Mouse (Mus musculus) kidney, adult 2 months (tissue): Measurements from ENCODE around the gene Nek5. TPM values are rescaled to one million over a fixed set of nuclear protein-coding genes. Genes with fewer than 3 reads are reported as not detected.

Experiments used
- DNase-seq: peaks from one replicate; pipeline ENCODE4 v3.0.0; 2021
- H3K27ac ChIP-seq: fragments of 200-500 bp; 2 replicates; pipeline ENCODE4 v1.5.1; 2012; ENCODE audit warnings: low read depth, low read length, control low read depth, inconsistent platforms; ENCODE audit not compliant: insufficient read depth
- H3K27me3 ChIP-seq: fragments of 200-500 bp; replicated peaks from 2 replicates; pipeline ENCODE4 v1.6.1; 2012; ENCODE audit warnings: mild to moderate bottlenecking, moderate library complexity, low read length, inconsistent platforms; ENCODE audit not compliant: control insufficient read depth, insufficient read depth
- H3K36me3 ChIP-seq: fragments of 200-500 bp; 2 replicates; pipeline ENCODE4 v1.6.1; 2012; ENCODE audit warnings: mild to moderate bottlenecking, moderate library complexity, low read length, inconsistent platforms; ENCODE audit not compliant: control insufficient read depth, insufficient read depth
- H3K4me1 ChIP-seq: fragments of 200-500 bp; 2 replicates; pipeline ENCODE4 v1.6.1; 2011; ENCODE audit warnings: low read length; ENCODE audit not compliant: control insufficient read depth, insufficient read depth
- H3K4me3 ChIP-seq: fragments of 200-500 bp; 2 replicates; pipeline ENCODE4 v1.5.1; 2011; ENCODE audit warnings: mild to moderate bottlenecking, low read depth, low read length, control low read depth; ENCODE audit not compliant: insufficient read depth
- CTCF ChIP-seq: fragments of 200-500 bp; conservative IDR thresholded peaks from 2 replicates; pipeline ENCODE4 v1.5.1; 2011; ENCODE audit warnings: low read depth, mild to moderate bottlenecking, control low read depth, low read length, moderate library complexity, mixed read lengths; ENCODE audit not compliant: insufficient read depth, insufficient read length
- POLR2A ChIP-seq: fragments of 200-500 bp; IDR thresholded peaks from one replicate; pipeline ENCODE4 v1.6.1; 2011; ENCODE audit warnings: low read depth, low read length, control low read depth
- WGBS: fragments of 180-500 bp; shearing (Covaris S2); methylation state at CpG from one replicate; pipeline ENCODE4 v1.1.7; 2018; 5-methylcytosine and 5-hydroxymethylcytosine counted together
- polyA plus RNA-seq: library from polyadenylated mRNA; depleted of rRNA; stranded (reverse); fragments of >200 nt; gene quantifications from 2 replicates; pipeline ENCODE4 v1.2.3, GENCODE M21; 2012

Gene Nek5
- polyA plus RNA-seq, 1 experiment: 0.59 TPM

- no peak overlapping the region for H3K4me3 ChIP-seq
- no peaks in the 10 kb centered on the region for H3K27me3 ChIP-seq
- DNase-seq: no peak
- 61% methylated on average over 3 of the region's 3 CpGs for WGBS
- H3K4me1 ChIP-seq: no peaks in the 10 kb centered on the region
- TF ChIP-seq POLR2A (no peak), CTCF (no peak)
- H3K27ac ChIP-seq: no peak overlapping the region
- H3K36me3 ChIP-seq: no peaks in the 10 kb centered on the region
Measured at GRCm38 (mm10) chr8:22056850-22057249, 68.0 kb downstream of the Nek5 start.

GRCm38 (mm10) chr8:22055492-22055877, 69.4 kb downstream of the Nek5 start:
- no peak for DNase-seq
- H3K4me3 ChIP-seq: no peak overlapping the region
- no peak overlapping the region for H3K27ac ChIP-seq
- no peaks in the 10 kb centered on the region for H3K36me3 ChIP-seq
- no peaks in the 10 kb centered on the region for H3K4me1 ChIP-seq
- TF ChIP-seq POLR2A (no peak), CTCF (no peak)
- no peaks in the 10 kb centered on the region for H3K27me3 ChIP-seq
- WGBS: 86% methylated on average over 2 of the region's 2 CpGs

- H3K36me3 ChIP-seq: no peaks in the 10 kb centered on the region
- 73% methylated on average over 12 of the region's 12 CpGs for WGBS
- H3K27me3 ChIP-seq: no peaks in the 10 kb centered on the region
- no peak for TF ChIP-seq CTCF
- TF ChIP-seq POLR2A: no peak
- no peaks in the 10 kb centered on the region for H3K4me1 ChIP-seq
- peak; percentile 49 for DNase-seq
- H3K27ac ChIP-seq: no peak overlapping the region
- H3K4me3 ChIP-seq: no peak overlapping the region
Measured at GRCm38 (mm10) chr8:22054674-22055491, 70.0 kb downstream of the Nek5 start.

- 32% methylated on average over 2 of the region's 2 CpGs for WGBS
- Histone ChIP-seq H3K27me3 (no peaks in the 10 kb centered on the region), H3K27ac (no peak overlapping the region), H3K4me1 (no peaks in the 10 kb centered on the region), H3K36me3 (no peaks in the 10 kb centered on the region), H3K4me3 (no peak overlapping the region)
- peak; percentile 62 for DNase-seq
- TF ChIP-seq CTCF (peak; percentile 88), POLR2A (no peak)
Measured at GRCm38 (mm10) chr8:22047699-22048464, 77.0 kb downstream of the Nek5 start.

GRCm38 (mm10) chr8:22043706-22044105, 81.1 kb downstream of the Nek5 start:
- no peak for TF ChIP-seq CTCF
- TF ChIP-seq POLR2A: no peak
- Histone ChIP-seq H3K27me3 (no peaks in the 10 kb centered on the region), H3K4me1 (no peaks in the 10 kb centered on the region), H3K27ac (no peak overlapping the region), H3K4me3 (no peak overlapping the region), H3K36me3 (no peaks in the 10 kb centered on the region)
- DNase-seq: no peak
- WGBS: 53% methylated on average over 12 of the region's 12 CpGs

- Histone ChIP-seq H3K4me3 (no peak overlapping the region), H3K27ac (no peak overlapping the region), H3K4me1 (no peaks in the 10 kb centered on the region), H3K27me3 (no peaks in the 10 kb centered on the region), H3K36me3 (no peaks in the 10 kb centered on the region)
- no peak for DNase-seq
- WGBS: 80% methylated on average over 3 of the region's 3 CpGs
- TF ChIP-seq POLR2A: no peak
- no peak for TF ChIP-seq CTCF
Measured at GRCm38 (mm10) chr8:22042515-22042914, 82.3 kb downstream of the Nek5 start.

- no peak overlapping the region for H3K27ac ChIP-seq
- 57% methylated on average over 6 of the region's 6 CpGs for WGBS
Measured at GRCm38 (mm10) chr8:22040153-22040509, 84.7 kb downstream of the Nek5 start.

More at GRCm38 (mm10) chr8:22040153-22040509, 84.7 kb downstream of the Nek5 start:
- Histone ChIP-seq H3K27me3 (no peaks in the 10 kb centered on the region), H3K4me3 (no peak overlapping the region), H3K4me1 (no peaks in the 10 kb centered on the region), H3K36me3 (no peaks in the 10 kb centered on the region)
- DNase-seq: no peak
- TF ChIP-seq POLR2A (no peak), CTCF (no peak)
